Mouse (Mus musculus) C2C12 (cell line): ENCODE measurements at regions not wholly inside any gene's neighbourhood (a gene's known extent, or its start where the extent isn't known, plus 50 kb on each side); places are given as distances from the start of the nearest gene placed in this dataset.

Source experiments
- H3K27me3 ChIP-seq: one replicate; pipeline ENCODE4 v1.6.1; 2011; ENCODE audit not compliant: control insufficient read depth, insufficient read depth, insufficient read length
- H3K36me3 ChIP-seq: one replicate; pipeline ENCODE4 v1.6.1; 2011; ENCODE audit not compliant: control insufficient read depth, insufficient read depth
- H3K4me3 ChIP-seq: one replicate; pipeline ENCODE4 v1.5.1; 2011; ENCODE audit warnings: mild to moderate bottlenecking, control low read depth; ENCODE audit not compliant: poor library complexity, insufficient read depth, severe bottlenecking
- H3K79me2 ChIP-seq: one replicate; pipeline ENCODE4 v1.6.1; 2011; ENCODE audit not compliant: control insufficient read depth, insufficient read depth
- H3K79me3 ChIP-seq: one replicate; pipeline ENCODE4 v1.6.1; 2011; ENCODE audit warnings: low read depth, control low read depth
- H3ac ChIP-seq: one replicate; pipeline ENCODE3; 2011; ENCODE audit warnings: low read depth; ENCODE audit not compliant: control insufficient read depth, insufficient read length
- CEBPB ChIP-seq: IDR thresholded peaks from one replicate; pipeline ENCODE4 v1.6.1; 2011; ENCODE audit warnings: low read depth, mild to moderate bottlenecking, control low read depth, moderate library complexity
- CTCF ChIP-seq: IDR thresholded peaks from one replicate; pipeline ENCODE4 v1.5.1; 2011; ENCODE audit not compliant: control insufficient read depth, insufficient read depth, insufficient read length
- FOSL1 ChIP-seq: IDR thresholded peaks from one replicate; pipeline ENCODE4 v1.8.0; 2011; ENCODE audit warnings: mild to moderate bottlenecking, low read length; ENCODE audit not compliant: poor library complexity, insufficient read depth, severe bottlenecking
- MAX ChIP-seq: IDR thresholded peaks from one replicate; pipeline ENCODE4 v1.6.1; 2011; ENCODE audit warnings: mild to moderate bottlenecking, control low read depth
- MYOD1 ChIP-seq: IDR thresholded peaks from one replicate; pipeline ENCODE4 v1.6.1; 2011; ENCODE audit warnings: low read depth; ENCODE audit not compliant: control insufficient read depth, insufficient read length
- MYOG ChIP-seq: IDR thresholded peaks from one replicate; pipeline ENCODE4 v1.6.1; 2011; ENCODE audit not compliant: control insufficient read depth, insufficient read length; ENCODE audit errors: extremely low read depth
- USF1 ChIP-seq: IDR thresholded peaks from one replicate; pipeline ENCODE4 v1.6.1; 2011; ENCODE audit warnings: low read depth, mild to moderate bottlenecking, control low read depth, moderate library complexity

DNA sequence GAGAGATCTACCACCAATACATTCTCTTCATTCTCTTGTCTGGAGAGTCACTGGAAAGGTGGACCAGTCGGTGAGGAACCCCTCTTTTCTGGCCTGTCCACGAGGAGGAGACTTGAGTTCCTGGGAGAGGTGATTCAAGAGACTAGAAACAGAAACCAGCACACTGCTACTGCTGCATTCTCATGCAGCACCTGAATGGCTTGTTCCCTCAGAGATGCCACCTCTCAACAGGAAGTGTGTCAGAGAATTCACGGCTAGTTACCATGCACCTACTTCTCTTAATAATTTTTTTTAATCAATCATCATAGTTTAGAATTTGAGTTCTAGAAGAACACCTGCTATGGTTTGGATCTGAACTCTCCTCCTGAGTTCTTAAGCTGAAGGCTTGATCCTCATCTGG is 52.0 kb upstream of the Dynlrb2 start:
- H3K4me3 ChIP-seq, result no peak overlapping the region
- no peaks in the 10 kb centered on the region for H3K27me3 ChIP-seq
- no peaks in the 10 kb centered on the region for H3K79me3 ChIP-seq
- TF ChIP-seq USF1, result no peak
- TF ChIP-seq CEBPB, result no peak
- TF ChIP-seq MYOG, result no peak
- TF ChIP-seq FOSL1, result no peak
- no peak for TF ChIP-seq CTCF
- TF ChIP-seq MYOD1, result no peak
- no peak overlapping the region for H3ac ChIP-seq
- H3K36me3 ChIP-seq, result no peaks in the 10 kb centered on the region
- no peaks in the 10 kb centered on the region for H3K79me2 ChIP-seq

DNA sequence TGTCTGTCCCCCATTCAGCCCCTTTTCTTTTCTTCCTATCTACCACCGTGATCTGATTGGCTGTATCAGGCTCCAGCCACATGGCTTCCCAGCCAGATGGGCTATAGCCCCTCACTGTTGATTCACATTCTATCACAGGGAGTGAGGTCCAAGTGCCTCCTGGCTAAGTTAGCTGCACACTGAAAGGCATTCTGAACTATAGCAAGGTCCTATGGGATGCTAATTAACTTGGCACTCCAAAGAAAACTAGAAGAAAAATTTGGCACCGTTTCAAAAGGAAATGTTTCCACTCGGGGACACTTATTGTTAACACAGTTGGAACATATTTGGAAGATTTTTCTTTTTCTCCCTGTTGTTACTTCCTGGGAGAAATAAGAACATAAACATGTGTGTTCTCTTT is 53.4 kb upstream of the Dynlrb2 start:
- Histone ChIP-seq H3ac (no peak overlapping the region), H3K27me3 (no peaks in the 10 kb centered on the region), H3K79me3 (no peaks in the 10 kb centered on the region), H3K4me3 (no peak overlapping the region), H3K79me2 (no peaks in the 10 kb centered on the region), H3K36me3 (no peaks in the 10 kb centered on the region)
- TF ChIP-seq FOSL1, result no peak

DNA sequence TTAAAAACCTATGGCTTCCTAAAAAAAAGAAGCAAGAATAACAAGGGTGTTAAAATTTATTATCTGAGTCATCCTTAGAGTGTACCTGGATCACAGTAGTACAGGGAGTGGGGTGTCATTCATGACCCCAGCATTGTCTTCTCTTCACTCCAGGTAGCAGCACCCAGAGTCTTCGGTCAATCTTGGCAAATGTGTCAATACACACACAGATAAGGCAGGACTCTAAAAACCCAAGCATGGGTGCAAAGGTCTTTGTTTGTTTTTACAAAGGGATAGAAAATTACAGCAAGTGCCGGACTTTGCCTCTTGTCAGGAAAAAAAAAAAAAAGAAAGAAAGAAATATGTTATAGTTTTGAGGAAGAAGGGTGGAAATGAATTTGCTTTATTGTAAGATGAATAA is 57.3 kb upstream of the Dynlrb2 start:
- Histone ChIP-seq H3K27me3 (no peaks in the 10 kb centered on the region), H3K79me3 (no peaks in the 10 kb centered on the region), H3K4me3 (no peak overlapping the region), H3K79me2 (no peaks in the 10 kb centered on the region), H3ac (no peak overlapping the region), H3K36me3 (no peaks in the 10 kb centered on the region)
- TF ChIP-seq USF1, result no peak
- no peak for TF ChIP-seq CEBPB
- no peak for TF ChIP-seq MYOG
- TF ChIP-seq MYOD1, result no peak

GRCm38 (mm10) chr8:116442827-116443226 is 61.9 kb upstream of the Dynlrb2 start:
- H3K79me3 ChIP-seq, result no peaks in the 10 kb centered on the region
- no peaks in the 10 kb centered on the region for H3K79me2 ChIP-seq
- TF ChIP-seq MYOG, result no peak
- no peak overlapping the region for H3ac ChIP-seq
- H3K27me3 ChIP-seq, result no peaks in the 10 kb centered on the region
- no peaks in the 10 kb centered on the region for H3K36me3 ChIP-seq
- no peak overlapping the region for H3K4me3 ChIP-seq

DNA sequence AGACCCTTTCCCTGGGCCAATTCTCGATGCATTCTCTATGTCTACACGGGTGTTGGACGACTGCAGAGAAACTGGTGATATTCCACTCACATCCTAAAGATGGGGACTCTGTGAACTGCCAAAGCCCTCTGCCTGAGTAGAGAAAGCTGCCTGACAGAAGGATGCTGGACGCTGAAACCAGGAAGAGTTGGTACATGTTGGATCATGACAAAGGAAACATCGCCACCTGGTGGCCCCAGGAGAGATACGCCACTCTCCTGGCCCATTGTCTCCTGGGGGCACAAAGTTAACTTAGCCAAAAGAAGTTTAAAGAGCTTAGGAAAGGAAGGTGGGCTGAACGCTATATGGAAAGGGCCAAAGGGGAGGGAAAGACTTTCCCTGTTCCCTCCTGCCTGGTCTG is 65.9 kb upstream of the Dynlrb2 start:
- Histone ChIP-seq H3K27me3 (no peaks in the 10 kb centered on the region), H3K36me3 (no peaks in the 10 kb centered on the region), H3K4me3 (no peak overlapping the region), H3K79me2 (no peaks in the 10 kb centered on the region), H3K79me3 (no peaks in the 10 kb centered on the region), H3ac (no peak overlapping the region)
- peak; percentile 38 for TF ChIP-seq CTCF
- no peak for TF ChIP-seq MYOG

DNA sequence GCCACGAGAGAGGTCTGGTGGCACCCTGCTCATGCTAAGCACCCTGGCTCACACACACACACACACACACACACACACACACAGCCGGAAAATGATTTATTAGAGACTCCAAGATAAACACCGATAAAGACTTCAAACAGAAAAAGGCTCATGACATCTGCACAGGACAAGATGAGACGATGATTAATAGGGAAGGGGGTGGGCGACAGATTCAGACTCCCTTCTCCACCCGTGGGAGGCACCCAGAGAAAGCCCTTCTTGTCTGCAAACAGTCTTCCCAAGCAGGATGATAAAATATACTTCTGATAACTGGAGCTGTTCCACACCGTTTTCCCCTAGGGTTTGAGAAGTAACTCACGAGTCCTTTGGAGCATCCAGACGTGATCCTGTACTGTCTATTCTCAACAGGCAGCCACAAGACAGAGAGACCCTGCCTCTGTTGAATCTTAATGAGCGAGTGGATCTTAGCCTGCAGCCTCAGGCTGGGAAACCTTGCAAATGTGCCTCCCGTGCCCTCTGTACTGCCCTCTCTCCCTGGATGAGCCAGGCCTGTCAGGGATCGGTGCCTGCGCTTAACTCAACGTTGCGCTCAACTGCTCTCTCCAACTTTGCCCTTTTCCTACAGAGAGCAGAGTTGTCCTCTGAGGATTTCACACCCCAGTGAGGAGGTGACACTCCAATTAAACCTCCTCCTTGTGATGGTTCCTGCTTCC is 69.3 kb upstream of the Dynlrb2 start:
- no peak overlapping the region for H3ac ChIP-seq
- H3K4me3 ChIP-seq, result no peak overlapping the region
- no peaks in the 10 kb centered on the region for H3K36me3 ChIP-seq
- no peaks in the 10 kb centered on the region for H3K27me3 ChIP-seq
- no peak for TF ChIP-seq MAX
- H3K79me3 ChIP-seq, result no peaks in the 10 kb centered on the region
- no peaks in the 10 kb centered on the region for H3K79me2 ChIP-seq

GRCm38 (mm10) chr8:116430051-116430450 is 74.7 kb upstream of the Dynlrb2 start:
- Histone ChIP-seq H3K27me3 (no peaks in the 10 kb centered on the region), H3K4me3 (no peak overlapping the region), H3ac (no peak overlapping the region), H3K36me3 (no peaks in the 10 kb centered on the region), H3K79me3 (no peaks in the 10 kb centered on the region), H3K79me2 (no peaks in the 10 kb centered on the region)
- TF ChIP-seq MAX, result no peak
- no peak for TF ChIP-seq FOSL1
- no peak for TF ChIP-seq MYOD1
